Mouse (Mus musculus) ovary, postnatal 14 days (tissue): ENCODE measurements at regions not wholly inside any gene's neighbourhood (a gene's known extent, or its start where the extent isn't known, plus 50 kb on each side); places are given as distances from the start of the nearest gene placed in this dataset.

Source experiments
- DNase-seq: peaks from one replicate; pipeline ENCODE4 v3.0.0; 2022; ENCODE audit warnings: low spot score

- no peak for DNase-seq
Measured at GRCm38 (mm10) chr13:15221322-15221721, 241.7 kb upstream of the Gli3 start.

- no peak for DNase-seq
Measured at GRCm38 (mm10) chr13:15227641-15228040, 235.4 kb upstream of the Gli3 start.
